Mouse (Mus musculus): ENCODE data around the gene Cdkn2b. TPM values are rescaled to one million over a fixed set of nuclear protein-coding genes. Genes with fewer than 3 reads are reported as not detected.
A peak's percentile ranks its signal among the peaks of the same experiment; 100 is the strongest.

The Cdkn2b gene
- total RNA-seq, 1 experiment from 2014 or later = 4.9 TPM

DNA sequence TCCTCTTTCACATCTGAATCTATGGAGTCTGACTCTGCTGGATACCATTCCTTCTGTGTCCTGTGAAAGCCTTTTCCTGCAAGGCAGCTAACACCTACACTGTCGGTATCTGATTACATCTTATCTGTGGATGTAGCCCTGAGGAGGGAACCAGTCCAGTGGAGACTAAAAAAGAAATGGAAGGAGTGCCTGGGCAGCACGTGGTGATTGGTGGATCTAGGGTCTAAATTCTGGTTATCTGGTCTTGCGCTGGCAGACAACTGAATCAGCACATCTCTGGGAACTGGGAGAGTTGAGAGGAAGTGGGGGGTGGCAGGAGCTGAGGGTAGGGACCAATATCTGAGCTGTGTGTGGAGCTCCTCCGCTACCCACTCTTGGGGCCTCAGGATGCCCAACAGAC lies 21.8 kb downstream of the Cdkn2b start:
- DNase-seq = no peak

DNA sequence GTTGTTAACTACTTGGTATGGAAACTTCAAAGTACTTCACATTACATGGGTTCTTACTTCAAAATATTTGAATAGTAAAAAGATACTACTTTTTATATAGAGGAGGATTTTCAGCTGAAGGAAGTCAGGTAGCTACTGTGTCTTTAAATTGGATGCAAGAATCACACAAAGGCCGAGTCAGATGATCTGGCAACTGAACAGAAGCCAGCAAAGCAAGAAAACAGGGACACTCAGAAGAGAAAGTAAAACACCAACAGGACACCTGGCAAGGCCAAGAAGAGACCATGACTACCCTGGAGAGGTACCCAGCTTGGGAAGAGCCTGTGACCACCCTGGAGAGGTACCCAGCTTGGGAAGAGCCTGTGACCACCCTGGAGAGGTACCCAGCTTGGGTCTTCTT lies 24.3 kb downstream of the Cdkn2b start:
- no peak for DNase-seq

DNA sequence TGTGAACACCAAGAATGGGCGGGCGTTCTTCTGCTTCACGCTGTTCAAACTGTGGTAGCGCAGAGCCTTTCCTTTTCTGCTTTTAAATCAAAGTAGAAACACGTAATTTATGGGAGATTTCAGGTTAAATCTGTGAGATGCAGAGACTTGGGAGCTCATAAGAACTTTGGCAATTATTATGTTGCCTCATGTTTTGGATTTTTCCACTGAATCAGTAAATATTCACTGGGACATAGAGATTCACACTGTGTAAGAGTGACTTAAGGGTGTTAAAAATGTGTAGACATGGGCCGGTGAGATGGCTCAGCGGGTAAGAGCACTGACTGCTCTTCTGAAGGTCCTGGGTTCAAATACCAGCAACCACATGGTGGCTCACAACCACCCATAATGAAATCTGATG lies 25.2 kb downstream of the Cdkn2b start:
- DNase-seq = no peak

DNA sequence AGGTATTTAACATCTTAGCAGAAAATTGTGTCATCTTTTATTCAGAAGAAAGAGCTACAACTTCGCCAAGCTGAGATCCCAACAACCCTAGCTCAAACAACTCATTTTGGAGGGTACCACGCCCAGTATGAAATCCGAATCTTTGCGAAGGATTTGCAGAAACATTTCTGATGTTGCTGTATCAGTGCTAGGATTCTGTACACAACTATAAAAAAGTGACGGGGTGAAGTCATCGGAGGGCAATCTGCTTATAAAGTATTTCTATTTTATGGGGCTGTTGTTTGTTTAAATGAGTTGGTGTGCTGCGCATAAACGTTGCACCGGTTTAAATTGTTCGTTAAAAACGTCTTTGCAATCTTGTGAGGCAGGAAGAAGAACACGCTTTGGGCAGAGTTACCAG lies 28.2 kb downstream of the Cdkn2b start:
- no peak for DNase-seq

DNA sequence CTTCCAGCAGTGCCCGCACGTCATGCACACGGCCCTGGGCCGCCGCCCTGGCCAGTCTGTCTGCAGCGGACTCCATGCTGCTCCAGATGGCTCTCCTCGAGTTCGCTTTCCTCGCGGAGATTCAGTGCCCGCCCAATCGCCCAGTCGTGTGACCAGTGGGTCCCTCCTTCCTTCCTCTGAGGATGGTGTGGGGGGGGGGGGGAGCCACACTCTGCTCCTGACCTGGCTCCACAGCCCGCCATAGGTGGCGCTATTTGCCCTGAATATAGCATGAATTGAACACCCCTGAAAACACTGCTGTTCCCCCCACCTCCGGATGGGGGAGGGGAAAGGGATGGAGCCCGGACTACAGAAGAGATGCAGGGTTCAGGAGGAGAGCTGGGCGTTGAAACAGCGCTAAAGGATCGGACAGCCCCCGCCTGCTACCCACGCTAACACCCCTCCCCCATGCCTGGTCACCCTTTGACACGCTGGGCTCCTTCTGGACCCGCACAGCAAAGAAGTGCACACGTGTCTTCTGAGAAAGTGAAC lies 28.7 kb downstream of the Cdkn2b start:
- peak; percentile 34 for DNase-seq

DNA sequence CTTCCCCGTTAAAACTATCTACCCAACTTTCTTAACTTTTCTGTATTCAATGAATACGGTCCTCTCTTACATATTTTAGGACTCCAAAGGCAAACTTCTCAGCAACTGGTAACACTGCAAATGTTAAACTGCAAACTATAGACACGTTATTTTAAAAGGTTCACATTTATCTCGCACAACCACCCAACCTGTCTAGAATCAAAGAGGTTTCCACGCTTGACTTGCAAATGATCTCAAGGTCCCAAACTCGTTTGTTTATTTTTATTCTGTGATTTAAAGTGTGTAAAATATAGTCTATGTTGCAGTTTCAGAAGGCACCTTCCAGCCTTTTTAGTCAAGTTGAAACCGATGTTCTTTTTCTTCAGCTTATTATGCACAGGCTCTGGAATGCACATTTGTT lies 29.6 kb downstream of the Cdkn2b start:
- no peak for DNase-seq

DNA sequence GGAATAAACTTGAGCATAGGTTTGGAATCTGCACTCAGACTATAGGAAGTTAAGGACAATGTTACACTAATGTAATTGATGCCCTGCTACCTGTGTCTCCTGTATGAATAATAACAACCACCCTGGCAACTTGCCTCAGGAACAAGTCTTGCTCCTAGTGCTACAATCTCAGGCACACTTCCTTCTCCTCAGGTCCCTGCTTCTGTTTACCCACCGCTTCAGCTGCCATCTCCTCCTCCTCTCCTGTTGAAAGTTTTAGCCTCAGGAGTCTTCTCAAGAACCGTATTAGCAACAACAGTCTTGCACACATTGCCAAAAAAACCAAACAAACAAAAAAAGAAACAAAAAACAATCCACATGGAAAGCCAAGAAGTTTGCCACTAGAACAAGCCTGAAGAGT lies 31.2 kb downstream of the Cdkn2b start:
- no peak for DNase-seq

DNA sequence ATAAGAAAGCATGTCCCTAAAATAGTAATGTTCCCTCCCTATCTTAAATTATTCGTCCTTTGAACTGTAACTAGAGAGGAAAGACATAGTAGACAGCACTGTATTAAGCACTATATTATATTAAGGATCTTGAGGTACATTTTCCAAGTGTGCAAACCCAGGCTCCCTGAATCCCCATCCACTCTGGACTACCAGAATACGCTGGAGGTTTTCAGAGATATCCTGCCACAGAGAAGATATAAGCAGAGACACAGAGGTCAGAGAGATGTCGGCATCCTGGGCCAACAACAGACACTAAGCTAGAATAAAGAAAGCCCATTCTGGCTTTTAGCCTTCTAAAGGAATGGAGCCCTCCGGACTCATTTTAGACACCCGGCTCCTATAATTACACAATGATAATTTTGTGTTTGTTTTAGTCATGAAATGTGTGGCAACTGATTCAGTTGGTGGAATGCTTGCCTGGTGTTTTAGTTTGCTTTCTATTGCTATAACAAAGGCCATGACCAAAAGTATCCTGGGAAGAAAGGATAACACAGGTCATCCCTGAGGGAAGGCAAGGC lies 33.4 kb downstream of the Cdkn2b start:
- no peak for DNase-seq

DNA sequence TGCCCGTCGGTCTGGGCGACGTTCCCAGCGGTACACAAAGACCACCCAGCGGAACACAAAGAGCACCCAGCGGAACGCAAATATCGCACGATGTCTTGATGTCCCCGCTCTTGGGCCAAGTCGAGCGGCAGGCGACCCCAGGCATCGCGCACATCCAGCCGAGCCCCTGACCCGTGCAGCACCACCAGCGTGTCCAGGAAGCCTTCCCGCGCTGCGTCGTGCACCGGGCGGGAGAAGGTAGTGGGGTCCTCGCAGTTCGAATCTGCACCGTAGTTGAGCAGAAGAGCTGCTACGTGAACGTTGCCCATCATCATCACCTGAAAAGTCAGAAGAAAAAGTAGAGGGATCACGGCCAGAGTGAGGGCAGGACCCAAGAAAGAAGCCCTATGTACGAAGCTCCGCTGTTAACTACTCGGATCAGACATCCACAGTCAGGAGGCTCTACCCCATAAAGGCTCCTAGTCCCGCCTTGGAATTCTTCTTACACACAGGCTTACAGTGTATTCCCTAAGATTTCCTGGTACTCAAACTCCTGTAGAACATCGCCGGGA lies 34.1 kb downstream of the Cdkn2b start:
- DNase-seq = no peak

DNA sequence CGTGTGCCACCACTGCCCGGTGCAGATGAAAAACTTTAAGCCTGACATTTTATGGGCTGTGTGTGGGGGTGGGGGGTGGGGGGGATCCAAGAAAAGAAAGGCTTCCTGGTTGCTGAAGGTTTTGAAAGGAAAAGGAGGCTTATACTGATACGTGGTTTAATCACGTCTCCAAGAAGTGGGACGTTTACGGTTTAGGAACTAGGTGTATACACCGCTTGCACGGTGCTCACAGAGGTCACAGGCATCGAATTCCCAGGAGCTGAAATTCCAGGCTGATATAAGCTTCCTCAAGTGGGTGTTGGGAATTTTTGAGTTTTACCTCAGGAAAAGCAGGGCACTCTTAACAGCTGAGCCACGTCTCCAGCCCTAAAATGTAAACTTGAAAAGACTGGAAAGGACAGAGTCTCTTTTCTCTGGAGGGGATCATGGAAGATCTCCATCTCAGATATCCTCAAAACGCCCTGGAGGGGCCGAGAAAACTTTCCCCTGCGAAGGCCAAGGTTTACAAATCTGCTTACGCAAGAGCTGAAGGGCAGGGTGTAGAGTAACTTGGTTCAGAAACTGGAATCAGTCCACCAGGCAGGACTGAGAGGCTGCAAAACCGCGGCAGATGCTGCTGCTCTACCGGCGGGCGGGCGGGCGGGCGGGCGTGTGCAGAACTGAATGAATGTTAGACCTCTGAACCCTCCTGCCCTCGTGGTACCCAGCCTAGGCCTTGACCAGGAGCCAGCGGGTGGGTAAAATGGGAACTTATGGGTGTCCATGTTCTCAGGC lies 34.8 kb downstream of the Cdkn2b start:
- DNase-seq = no peak

DNA sequence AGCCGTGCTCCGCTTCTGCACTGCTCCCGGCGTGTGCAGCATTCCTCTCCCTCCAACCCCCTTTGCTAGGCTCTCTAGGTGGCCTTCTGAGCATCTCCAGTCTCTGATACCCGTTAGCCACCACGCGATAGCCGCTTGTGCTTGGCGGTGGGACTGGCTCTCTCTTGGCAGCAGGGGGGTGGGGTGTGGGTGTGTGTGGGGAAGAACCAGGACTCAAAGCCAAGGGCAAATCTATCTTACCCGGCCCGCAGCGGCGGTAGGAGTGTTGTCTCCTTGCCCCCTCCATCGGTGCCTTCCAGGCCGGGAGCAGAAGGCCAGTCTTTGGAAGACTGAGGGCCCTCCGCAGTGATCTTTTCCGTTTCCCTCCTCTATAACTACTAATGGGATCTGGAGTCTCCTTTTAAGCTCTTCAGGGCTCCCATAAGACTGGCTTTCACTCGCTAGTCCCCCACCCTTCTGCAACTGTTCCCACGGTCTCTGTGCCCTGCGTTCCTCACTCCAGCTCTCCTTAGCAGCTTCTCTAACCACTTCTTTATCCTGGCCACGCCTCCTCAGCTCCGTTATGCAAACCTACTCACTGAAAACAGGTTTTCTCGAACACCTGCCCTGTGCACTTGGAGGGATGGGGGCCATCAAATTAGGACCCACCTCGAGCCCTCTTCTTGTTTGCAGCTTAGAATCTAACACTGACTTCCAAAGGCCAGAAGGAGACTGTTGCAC lies 35.9 kb downstream of the Cdkn2b start:
- no peak for DNase-seq

DNA sequence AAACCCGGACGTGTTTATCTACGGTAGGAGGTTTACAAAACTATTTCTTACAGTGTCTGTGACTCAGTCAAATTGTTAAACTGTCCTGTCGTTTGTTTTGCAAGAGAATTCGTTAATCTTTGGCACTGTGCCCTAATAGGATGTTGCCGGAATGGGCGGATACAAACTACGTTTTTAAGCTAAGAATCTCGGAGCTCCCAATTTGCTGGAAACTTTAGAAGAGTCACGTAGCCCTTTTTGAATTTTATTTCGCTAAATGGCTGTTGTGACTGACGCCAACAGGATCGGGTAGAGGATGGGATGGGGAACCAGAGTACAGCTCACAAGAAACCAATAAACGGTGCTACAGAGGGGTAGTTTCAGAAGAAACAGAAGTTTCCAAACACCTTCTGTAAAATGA lies 36.8 kb downstream of the Cdkn2b start:
- DNase-seq = no peak

DNA sequence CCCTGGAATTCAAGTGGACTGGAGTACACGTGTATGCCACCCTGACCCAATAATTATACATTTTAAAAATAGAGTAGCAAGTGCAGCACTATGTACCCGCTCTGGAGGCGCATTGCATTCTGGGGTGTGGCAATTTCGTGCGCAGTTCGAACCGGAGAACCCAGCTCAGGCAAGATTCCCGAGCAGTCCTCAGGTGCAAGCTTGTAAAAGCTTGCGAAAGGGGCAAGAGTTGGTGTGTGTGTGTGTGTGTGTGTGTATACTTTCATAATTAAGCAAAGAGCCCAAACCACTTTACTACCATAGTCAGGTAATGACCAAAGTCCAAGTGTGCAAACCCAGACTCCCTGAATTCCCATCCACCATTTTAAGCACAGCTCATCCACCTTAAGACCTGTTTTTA lies 37.3 kb downstream of the Cdkn2b start:
- no peak for DNase-seq

DNA sequence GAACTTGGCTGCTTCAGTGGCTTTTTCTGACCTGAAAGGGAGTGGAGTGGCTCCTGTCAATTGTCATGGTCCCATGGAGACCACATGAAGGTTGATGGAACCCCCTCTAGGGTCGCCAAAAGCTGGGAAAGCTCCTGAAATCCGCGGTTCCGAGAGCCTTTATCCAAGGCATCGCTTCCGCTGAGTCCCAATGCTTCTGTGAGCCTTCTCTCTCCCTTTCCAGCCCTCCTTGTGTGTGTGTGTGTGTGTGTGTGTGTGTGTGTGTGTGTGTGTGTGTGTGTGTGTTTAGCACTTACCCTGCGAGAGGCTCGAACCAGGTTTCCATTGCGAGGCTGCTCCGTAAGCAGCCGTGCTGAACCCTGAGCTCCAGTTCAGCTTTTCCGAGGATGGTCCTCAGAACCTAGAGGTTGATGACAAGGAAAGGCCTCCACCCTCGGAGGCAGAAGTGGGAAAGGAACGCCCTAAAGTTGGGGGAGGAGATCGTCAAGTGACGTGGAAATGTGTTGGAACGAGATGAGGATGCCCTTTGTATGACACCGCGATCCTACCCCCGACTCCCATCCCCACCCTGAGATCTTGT lies 37.8 kb downstream of the Cdkn2b start:
- DNase-seq = no peak

DNA sequence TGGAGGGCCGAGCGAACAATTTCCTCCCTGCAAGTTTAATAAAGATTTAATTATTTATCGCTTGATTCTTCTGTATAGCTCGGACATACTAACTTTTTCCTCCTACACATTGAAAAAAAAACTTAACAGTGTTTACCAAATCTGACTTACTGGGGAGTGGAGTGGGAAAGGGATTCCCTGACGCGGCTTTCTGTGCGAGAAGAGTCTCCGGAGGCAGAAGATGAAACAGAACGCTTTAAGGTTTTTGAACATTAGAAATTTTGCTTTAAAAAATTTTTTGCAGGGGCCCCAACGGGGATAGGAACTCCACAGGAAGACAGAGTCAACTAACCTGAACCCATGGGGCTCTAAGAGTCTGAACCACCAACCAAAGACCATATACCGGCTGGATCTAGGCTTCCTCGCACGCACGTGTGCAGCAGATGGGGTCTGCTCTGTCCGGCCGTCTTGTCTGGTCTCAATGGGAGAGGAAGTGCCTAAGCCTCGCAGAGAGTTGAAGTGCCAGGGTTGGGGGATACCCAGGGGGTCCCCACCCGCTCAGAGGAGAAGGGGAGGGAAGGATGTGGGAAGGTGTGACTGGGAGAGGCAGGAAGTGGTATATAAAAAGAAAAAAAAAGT lies 38.6 kb downstream of the Cdkn2b start:
- no peak for DNase-seq

DNA sequence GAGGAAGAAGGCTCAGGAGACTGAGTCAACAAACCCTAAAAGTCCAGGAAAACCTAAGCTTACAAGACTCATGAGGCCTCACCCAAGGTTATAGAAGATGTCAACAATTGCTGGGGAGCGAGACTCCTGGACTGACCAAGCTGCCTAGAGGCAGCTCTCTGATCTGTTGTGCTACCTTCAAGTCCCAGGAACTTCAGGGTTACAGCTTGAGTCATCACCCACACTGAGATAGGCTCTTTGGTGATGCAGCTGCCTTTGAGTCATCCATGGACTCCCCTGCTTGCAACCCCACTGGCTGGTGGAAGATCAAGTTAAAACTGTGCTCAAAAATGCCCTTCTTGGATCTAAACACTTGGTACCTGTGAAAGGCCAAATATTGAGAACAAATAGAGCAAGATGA lies 53.1 kb downstream of the Cdkn2b start:
- no peak for DNase-seq

Other genes starting within 250 kb of the Cdkn2b start
- gene Mtap, start 173.9 kb downstream of the Cdkn2b start, total RNA-seq (2021) = 40.4 and 45.4 TPM in 2 replicates
- gene Cdkn2a, start 16.4 kb downstream of the Cdkn2b start, total RNA-seq (2021) = 1.6 and 1.8 TPM in 2 replicates